Mouse (Mus musculus): ENCODE measurements at regions not wholly inside any gene's neighbourhood (a gene's known extent, or its start where the extent isn't known, plus 50 kb on each side); places are given as distances from the start of the nearest gene placed in this dataset.

- Histone ChIP-seq H3K27me3 (replicated peaks) (peaks cover 5% of the 10 kb centered on the region), H3K4me3 (replicated peaks) (no peak overlapping the region), H3K9me3 (0 out of 2 replicates have a peak, but pooled peaks cover 3% of the 10 kb centered on the region), H3K4me1 (no peaks in the 10 kb centered on the region), H3K36me3 (replicated peaks; ENCODE audit: low read length) (no peaks in the 10 kb centered on the region)
- TF ChIP-seq FLI1 (IDR thresholded peaks at IDR 0.05; ENCODE audit: low read length) = no peak
- no peak for TF ChIP-seq GATA1 (IDR thresholded peaks at IDR 0.05; ENCODE audit: borderline replicate concordance, low read length)
Measured at GRCm38 (mm10) chr14:72171777-72172176, 319.9 kb downstream of the Gm9195 start.

- Histone ChIP-seq H3K9me3 (peaks cover 6% of the 10 kb centered on the region; the same call in 1 of the 2 replicates), H3K4me1 (no peaks in the 10 kb centered on the region), H3K27me3 (replicated peaks) (peaks cover 13% of the 10 kb centered on the region), H3K36me3 (replicated peaks; ENCODE audit: low read length) (no peaks in the 10 kb centered on the region), H3K4me3 (replicated peaks) (no peak overlapping the region)
- no peak for TF ChIP-seq GATA1 (IDR thresholded peaks at IDR 0.05; ENCODE audit: borderline replicate concordance, low read length)
- TF ChIP-seq FLI1 (IDR thresholded peaks at IDR 0.05; ENCODE audit: low read length) = no peak
Measured at GRCm38 (mm10) chr14:72158537-72159323, 332.9 kb downstream of the Gm9195 start.

GRCm38 (mm10) chr14:72155197-72155907 lies 336.3 kb downstream of the Gm9195 start:
- Histone ChIP-seq H3K27me3 (replicated peaks) (peaks cover 11% of the 10 kb centered on the region), H3K9me3 (peaks cover 4% of the 10 kb centered on the region; the same call in 1 of the 2 replicates), H3K4me3 (replicated peaks) (no peak overlapping the region), H3K4me1 (no peaks in the 10 kb centered on the region), H3K36me3 (replicated peaks; ENCODE audit: low read length) (no peaks in the 10 kb centered on the region)
- no peak for TF ChIP-seq GATA1 (IDR thresholded peaks at IDR 0.05; ENCODE audit: borderline replicate concordance, low read length)
- TF ChIP-seq FLI1 (IDR thresholded peaks at IDR 0.05; ENCODE audit: low read length) = no peak

GRCm38 (mm10) chr14:72151676-72152075 lies 340.0 kb downstream of the Gm9195 start:
- H3K27me3 ChIP-seq (replicated peaks) = peaks cover 1% of the 10 kb centered on the region
- H3K9me3 ChIP-seq = no peaks in the 10 kb centered on the region
- no peak overlapping the region for H3K4me3 ChIP-seq (replicated peaks)
- no peaks in the 10 kb centered on the region for H3K4me1 ChIP-seq
- no peak for TF ChIP-seq FLI1 (IDR thresholded peaks at IDR 0.05; ENCODE audit: low read length)
- TF ChIP-seq GATA1 (IDR thresholded peaks at IDR 0.05; ENCODE audit: borderline replicate concordance, low read length) = no peak
- H3K36me3 ChIP-seq (replicated peaks; ENCODE audit: low read length) = no peaks in the 10 kb centered on the region

- no peaks in the 10 kb centered on the region for H3K4me1 ChIP-seq
- H3K36me3 ChIP-seq (replicated peaks; ENCODE audit: low read length) = no peaks in the 10 kb centered on the region
- no peaks in the 10 kb centered on the region for H3K9me3 ChIP-seq
- TF ChIP-seq FLI1 (IDR thresholded peaks at IDR 0.05; ENCODE audit: low read length) (no peak), GATA1 (IDR thresholded peaks at IDR 0.05; ENCODE audit: borderline replicate concordance, low read length) (no peak)
- H3K4me3 ChIP-seq (replicated peaks) = no peak overlapping the region
- H3K27me3 ChIP-seq (replicated peaks) = peaks cover 4% of the 10 kb centered on the region
Measured at GRCm38 (mm10) chr14:72149463-72149862, 342.2 kb downstream of the Gm9195 start.

- Histone ChIP-seq H3K9me3 (no peaks in the 10 kb centered on the region), H3K4me1 (no peaks in the 10 kb centered on the region), H3K36me3 (replicated peaks; ENCODE audit: low read length) (no peaks in the 10 kb centered on the region), H3K27me3 (replicated peaks) (peaks cover 4% of the 10 kb centered on the region), H3K4me3 (replicated peaks) (no peak overlapping the region)
- no peak for TF ChIP-seq GATA1 (IDR thresholded peaks at IDR 0.05; ENCODE audit: borderline replicate concordance, low read length)
- TF ChIP-seq FLI1 (IDR thresholded peaks at IDR 0.05; ENCODE audit: low read length) = no peak
Measured at GRCm38 (mm10) chr14:72148886-72149285, 342.8 kb downstream of the Gm9195 start.

GRCm38 (mm10) chr14:72146381-72146780 lies 345.3 kb downstream of the Gm9195 start:
- Histone ChIP-seq H3K9me3 (peaks cover 3% of the 10 kb centered on the region; the same call in 1 of the 2 replicates), H3K4me1 (no peaks in the 10 kb centered on the region), H3K4me3 (replicated peaks) (no peak overlapping the region), H3K36me3 (replicated peaks; ENCODE audit: low read length) (no peaks in the 10 kb centered on the region), H3K27me3 (replicated peaks) (peaks cover 15% of the 10 kb centered on the region)
- TF ChIP-seq GATA1 (IDR thresholded peaks at IDR 0.05; ENCODE audit: borderline replicate concordance, low read length) (no peak), FLI1 (IDR thresholded peaks at IDR 0.05; ENCODE audit: low read length) (no peak)

GRCm38 (mm10) chr14:72142883-72143487 lies 348.7 kb downstream of the Gm9195 start:
- Histone ChIP-seq H3K36me3 (replicated peaks; ENCODE audit: low read length) (no peaks in the 10 kb centered on the region), H3K4me1 (no peaks in the 10 kb centered on the region), H3K27me3 (replicated peaks) (peaks cover 22% of the 10 kb centered on the region), H3K4me3 (replicated peaks) (no peak overlapping the region), H3K9me3 (peaks cover 19% of the 10 kb centered on the region; the same call in 1 of the 2 replicates)
- TF ChIP-seq GATA1 (IDR thresholded peaks at IDR 0.05; ENCODE audit: borderline replicate concordance, low read length) = no peak
- TF ChIP-seq FLI1 (IDR thresholded peaks at IDR 0.05; ENCODE audit: low read length) = no peak

- Histone ChIP-seq H3K36me3 (replicated peaks; ENCODE audit: low read length) (no peaks in the 10 kb centered on the region), H3K4me3 (replicated peaks) (no peak overlapping the region), H3K4me1 (no peaks in the 10 kb centered on the region), H3K9me3 (peaks cover 19% of the 10 kb centered on the region; the same call in 1 of the 2 replicates), H3K27me3 (replicated peaks) (peaks cover 22% of the 10 kb centered on the region)
- TF ChIP-seq GATA1 (IDR thresholded peaks at IDR 0.05; ENCODE audit: borderline replicate concordance, low read length) = no peak
- TF ChIP-seq FLI1 (IDR thresholded peaks at IDR 0.05; ENCODE audit: low read length) = no peak
Measured at GRCm38 (mm10) chr14:72141136-72141535, 350.5 kb downstream of the Gm9195 start.

Measured in megakaryocyte, embryonic 14.5 days (primary cell).